Mouse (Mus musculus) testis, adult 2 months (tissue): ENCODE data around the gene Tcte1.

Source experiments
- CTCF ChIP-seq: fragments of 200-500 bp; IDR thresholded peaks from 2 replicates; pipeline ENCODE4 v1.5.1; 2012; ENCODE audit warnings: low read depth, mild to moderate bottlenecking, inconsistent platforms, low read length, moderate library complexity; ENCODE audit not compliant: control insufficient read depth, insufficient read depth, insufficient replicate concordance
- POLR2A ChIP-seq: fragments of 200-500 bp; IDR thresholded peaks from 2 replicates; pipeline ENCODE4 v1.6.1; 2012; ENCODE audit warnings: low read depth, mild to moderate bottlenecking, inconsistent platforms, low read length, moderate library complexity; ENCODE audit not compliant: control insufficient read depth

DNA sequence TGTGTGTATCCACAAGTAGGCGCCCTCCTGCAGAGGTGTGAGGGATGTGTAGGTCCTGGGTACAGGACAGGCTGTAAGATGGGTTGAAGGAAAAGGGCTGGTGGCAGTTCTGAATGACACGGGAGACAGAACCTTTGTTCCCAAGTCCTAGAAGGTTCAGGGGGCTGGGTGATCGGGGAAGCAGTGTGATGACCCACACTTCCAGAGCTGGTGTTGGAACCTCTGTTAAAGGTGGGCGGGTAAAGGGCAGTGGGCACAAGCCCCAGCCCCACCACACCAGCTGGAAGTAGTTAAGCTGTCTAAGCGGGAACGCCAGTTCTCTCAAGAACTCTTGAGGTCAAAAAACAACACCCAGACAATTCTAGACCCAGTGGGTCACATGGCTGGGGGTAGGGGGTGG lies 67.2 kb downstream of the Tcte1 start:
- TF ChIP-seq CTCF = no peak
- TF ChIP-seq POLR2A = no peak
